Mouse (Mus musculus): ENCODE measurements around the gene A630095N17Rik. TPM values are rescaled to one million over a fixed set of nuclear protein-coding genes. Genes with fewer than 3 reads are reported as not detected.

The A630095N17Rik gene
- not detected for total RNA-seq (2021)
- long read RNA-seq, experiment 1, result 0 reads
- long read RNA-seq, experiment 2, result 0 reads

DNA sequence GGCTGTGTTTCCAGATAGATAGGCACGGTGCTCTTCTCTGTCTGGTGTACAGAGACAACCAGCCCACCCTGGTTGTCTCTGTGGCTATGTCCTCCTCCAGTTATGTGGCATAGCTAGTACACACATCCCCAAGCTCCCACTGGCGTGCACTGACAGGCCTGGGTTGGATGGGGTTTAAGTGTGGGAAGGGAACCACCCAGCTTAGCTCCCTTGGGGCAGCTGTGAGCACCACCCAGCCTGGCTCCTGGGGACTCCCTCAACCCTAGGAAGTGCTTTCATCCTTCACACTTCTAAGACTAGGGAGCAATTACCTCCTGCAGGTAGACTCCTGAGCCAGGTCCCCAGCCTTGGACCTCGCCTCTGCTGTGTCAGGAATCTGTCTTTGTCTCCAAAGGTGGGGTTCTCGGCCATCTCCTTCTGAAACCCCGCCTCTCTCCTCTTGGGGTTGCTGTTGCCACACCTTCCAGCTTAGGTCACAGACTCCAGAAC, at the start of gene A630095N17Rik:
Gene A630095N17Rik, minus strand, starts transcription at position 439 of the 489 bp plus-strand sequence.
- DNase-seq, result no peak

DNA sequence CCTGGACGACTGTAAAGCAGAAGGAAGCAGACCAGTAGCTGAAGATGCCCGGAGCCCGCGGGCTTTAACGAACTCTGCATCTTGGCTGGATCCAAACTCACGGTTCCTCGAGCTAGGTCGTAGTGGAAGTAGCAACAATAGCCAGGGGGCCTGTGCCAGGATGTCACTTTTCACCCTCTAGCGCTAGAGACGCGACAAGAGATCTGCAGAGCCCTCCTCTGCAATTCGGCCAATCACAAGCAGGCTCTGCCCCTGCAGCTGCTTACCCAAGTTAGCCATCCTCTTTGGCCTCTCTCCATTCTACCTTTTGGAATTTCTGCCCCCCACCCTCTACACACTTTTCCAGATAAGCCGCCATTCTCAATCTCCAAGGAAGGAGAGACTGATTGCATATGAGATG, 46.3 kb upstream of the A630095N17Rik start, which contains the start of gene Resp18:
Gene Resp18, minus strand, starts transcription at position 188 of the 400 bp plus-strand sequence.
- DNase-seq, result no peak

DNA sequence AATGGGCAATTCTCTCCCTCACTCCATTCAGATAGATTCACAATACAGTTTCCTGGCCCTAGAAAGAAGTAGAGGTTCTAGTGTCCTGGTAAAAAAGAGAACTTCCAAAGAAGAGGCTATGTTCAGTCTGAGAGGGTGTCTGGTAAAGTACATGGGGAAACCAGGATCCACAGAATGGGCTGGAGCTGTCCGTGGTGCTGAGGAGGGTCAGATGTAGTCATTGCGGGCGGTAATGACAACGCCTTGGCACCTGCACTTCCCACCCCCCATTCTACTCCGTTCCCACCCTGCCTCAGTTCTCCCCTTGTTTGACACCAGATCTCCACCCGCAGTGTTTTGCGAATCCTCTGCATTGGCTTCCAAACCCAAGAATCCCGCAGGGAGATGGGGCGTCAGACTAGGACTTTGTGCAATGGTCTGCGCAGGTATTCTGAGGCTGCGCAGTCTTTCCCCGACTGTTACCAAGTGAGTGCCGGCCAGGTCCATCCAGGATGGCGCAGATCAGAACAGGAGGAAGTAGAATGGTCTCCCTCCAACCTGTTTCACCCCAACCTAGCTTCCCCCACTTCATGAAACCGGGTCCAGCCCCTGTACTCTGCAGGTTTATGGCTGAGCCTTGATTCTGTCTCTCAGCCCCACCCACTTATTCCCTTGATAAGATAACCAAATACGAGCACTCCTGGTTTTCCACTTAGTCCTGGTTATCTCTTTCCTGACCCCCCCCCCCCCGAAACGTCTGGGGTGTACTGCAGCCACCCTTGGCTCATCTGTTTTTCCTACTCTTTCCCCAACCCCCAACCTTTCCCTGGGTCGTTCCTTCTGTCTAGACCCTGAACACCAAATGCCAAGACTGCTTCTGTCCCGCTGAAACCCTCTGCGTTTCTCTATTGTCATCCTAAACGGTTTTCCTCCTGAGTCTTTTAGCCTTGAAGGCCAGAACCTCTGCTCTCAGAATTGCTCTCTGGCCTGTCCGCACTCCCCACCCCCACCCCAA, 45.6 kb upstream of the A630095N17Rik start:
- DNase-seq, result peak; percentile 60

DNA sequence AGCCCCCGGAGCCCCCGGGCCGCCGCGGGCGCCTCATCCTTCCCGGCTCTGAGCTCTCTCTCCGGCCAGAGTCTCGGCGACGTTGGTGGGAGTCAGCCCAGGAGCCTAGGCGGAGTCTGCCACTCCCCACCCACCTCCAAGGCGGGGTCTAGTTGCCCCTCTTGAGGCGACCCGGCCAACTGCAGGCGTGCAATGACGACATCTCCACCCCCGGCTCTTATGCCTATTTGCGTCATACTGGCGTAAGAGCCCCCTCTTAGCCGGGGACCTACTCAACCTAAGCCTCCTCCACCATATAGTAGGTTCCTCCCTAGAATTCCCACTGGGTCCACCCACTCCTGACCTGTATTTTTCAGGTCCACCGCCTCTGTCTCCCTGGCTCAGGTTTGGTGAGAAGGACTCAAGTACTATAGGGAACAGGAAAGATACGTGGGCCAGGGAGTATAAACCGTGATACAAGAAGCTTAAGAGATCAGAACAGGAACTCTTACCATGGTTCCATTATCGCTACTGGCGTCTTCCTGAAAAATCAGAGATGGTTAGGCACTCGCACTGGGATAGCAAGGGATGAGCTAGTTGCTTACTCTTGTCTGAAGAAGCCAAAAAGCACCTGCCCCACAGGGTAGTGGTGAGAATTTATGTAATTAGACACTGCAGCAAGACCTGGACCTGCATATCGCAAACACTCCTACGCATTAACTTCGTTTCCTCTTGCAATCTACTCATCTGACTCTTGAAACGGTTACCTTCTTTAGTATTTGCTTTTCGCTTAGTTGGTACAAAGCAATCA, 32.4 kb upstream of the A630095N17Rik start, which contains the start of gene Ptprn:
Gene Ptprn, minus strand, starts transcription at position 412 of the 790 bp plus-strand sequence.
- DNase-seq, result no peak

DNA sequence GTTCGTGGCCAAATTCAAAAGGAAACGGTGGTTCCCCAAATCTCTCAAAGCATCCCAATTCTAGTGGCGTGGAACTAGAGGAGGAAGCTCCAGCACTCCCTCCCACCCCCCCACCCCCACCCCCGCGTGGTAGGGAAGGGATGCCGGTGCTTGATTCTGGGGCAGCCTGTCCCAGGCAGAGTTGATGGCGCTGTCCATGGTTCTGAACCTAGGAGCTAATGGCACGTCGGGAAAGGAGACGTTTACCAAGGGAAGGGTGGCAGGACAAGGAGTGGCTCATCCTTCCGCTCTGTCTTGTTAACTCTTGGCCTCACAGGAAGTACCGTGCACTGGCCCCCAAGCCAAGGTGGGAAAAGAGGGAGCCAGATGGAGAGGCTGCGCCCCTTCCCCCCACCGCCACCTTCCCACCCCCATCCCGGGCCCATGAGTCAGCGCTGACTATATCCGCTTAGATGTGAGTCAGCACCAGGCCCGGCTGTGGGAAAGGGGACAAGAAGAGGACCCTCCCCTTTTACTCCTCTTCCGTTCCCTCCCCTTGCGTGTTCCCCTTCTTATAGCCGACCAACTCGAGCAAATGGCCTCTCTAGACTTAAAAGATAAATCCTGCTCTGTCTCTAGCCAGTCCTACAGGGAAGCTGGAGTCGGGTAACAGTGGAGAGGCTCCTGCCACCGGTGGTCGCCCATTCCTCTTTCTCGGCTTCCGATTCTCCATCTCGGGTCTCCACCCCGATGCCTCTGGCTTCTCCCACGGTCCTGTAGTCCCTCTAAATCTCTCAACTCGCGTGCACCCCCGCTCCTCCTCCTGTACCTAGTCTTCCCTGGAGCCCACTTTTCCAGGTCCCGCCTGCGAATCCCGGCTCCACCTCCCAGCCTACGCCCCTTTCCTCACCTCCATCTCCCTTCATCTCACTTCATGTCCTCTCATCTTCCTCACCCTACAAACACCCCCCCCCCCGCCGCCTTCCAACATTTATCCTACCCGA, 31.4 kb upstream of the A630095N17Rik start:
- DNase-seq, result peak; percentile 83

DNA sequence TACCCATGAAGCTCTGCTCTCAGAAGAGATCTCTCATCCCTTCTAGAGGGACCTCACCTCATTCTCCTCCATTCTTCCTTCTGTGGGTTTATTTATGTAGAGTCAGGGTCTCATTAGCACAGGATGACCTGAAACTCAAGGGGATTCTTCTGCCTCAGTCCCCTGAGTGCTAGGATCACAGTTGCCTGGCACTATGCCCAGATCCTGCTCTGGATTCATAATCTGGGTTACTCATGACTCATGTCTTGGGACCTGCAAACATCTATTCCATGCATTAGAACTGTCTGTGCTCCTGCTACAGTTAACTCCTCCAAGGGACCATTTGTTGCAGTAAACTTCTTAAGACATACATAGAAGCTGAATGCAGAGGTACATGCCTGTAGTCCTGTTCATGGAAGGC, 29.4 kb upstream of the A630095N17Rik start:
- DNase-seq, result no peak

DNA sequence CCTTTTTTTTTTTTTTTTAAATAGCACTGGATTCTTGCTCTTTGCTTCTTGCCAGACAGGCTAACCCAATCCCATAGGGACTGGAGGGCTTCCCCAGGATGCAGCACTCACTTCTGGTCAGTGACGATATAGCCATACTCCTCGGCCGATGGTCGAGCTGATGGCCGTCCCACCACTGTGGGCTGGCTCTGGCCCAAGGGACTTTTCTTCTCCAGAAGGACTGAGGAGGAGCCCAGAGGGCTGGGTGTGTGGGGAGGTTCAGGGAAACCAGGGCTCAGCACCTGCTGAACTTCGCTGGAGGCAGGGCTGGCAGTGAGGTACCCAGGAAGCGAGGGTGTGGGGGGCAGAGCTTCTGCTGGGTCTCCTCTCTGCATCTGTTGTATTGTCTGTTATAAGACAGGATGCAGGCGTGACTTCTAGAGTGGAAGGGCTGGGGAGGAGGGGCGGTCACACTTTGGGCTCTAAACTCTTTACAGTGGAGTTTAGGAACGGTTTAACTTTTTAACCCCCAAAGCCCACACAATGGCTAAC, 23.7 kb upstream of the A630095N17Rik start:
- no peak for DNase-seq

DNA sequence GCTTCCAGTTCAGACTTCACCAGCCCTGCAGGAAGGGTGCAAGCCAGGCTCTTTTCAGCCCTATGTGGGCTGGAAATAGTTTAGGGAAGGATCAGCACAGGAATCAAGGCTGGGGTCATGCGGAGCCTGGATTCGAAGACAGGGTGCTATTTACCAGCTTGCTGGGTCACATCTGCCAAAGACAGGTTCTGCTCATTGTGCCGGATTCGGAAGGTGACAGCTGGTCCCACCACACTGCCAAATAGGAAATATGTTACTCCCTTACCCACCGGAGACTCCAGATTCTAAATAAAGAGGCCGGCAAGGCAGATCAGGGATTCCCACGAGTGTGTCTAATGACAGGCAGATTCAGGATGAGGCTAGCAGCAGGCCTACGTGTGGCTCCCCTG, 22.7 kb upstream of the A630095N17Rik start:
- DNase-seq, result no peak

DNA sequence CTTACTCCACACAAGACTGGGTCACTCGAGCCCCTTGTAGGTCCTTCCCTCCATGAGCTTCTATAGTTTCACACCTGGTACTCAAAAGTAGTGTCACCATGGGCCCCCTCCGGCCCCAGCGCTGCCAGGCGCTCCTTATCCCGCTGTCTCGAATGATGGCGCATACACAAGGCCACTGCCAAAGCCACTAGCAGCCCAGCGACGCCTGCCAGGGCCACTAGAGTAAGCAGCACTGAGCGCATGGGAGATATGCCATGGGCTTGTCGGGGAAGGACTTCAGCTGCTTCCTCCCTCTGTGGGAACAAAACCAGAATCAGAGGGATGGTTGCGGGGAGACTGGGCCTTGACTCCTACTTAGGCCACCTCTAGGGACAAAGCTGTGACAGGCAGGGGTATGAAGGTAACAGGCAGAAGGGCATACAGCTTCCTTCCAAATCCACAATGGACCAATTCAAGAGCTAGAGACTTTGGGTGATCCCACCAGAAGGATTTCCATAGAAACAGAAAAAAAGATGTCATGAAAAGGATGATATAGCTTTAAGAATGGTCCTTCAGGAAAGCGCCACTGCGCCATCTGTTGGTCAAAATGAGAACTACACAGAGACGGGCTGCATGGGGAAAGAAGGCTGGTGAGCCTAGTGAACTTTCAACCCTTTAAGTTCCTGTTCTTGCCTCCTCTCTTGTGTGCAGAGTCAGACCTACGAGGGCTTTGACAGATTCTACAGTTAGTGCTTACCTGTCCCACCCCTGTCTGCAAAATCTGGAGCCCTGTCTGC, 22.1 kb upstream of the A630095N17Rik start:
- peak; percentile 88 for DNase-seq

DNA sequence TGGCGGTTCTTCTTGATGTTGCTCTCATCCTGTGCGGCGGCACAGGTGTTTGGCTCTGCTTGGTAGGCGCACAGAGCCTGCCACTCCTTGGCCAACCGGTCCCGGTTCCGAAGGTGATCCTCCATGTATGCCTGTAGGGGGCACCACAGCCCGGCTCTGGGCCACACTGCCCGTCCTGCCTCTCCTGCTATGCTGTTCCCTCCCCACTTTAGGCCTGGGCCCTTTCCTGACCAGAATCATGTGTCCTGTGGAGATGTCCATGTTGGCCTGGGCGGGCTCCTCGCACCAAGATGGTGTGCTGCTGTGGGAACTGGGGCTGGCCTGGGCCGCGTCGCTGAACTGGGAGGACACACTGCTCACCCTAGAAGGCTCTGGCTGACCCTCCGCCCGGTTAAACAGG, 21.1 kb upstream of the A630095N17Rik start:
- no peak for DNase-seq

DNA sequence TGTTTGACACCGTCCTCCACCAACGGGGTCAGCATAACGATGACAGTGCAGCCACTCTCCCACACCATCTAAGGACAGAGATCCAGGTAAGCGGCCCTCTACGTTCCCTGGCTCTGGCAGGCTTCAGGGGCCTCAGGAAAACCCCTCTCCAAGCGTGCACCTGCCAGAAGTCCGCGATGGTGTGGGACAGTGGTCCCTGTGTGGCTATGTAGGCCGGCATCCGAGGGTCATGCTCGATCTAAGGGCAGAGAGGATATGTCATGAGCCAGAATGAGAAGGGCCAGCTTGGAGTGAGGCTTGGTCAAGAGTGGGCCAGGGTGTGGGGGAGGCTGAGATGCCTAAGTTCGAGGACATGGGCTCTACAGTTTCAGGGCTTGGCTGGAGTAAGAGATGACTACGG, 20.4 kb upstream of the A630095N17Rik start:
- DNase-seq, result no peak

DNA sequence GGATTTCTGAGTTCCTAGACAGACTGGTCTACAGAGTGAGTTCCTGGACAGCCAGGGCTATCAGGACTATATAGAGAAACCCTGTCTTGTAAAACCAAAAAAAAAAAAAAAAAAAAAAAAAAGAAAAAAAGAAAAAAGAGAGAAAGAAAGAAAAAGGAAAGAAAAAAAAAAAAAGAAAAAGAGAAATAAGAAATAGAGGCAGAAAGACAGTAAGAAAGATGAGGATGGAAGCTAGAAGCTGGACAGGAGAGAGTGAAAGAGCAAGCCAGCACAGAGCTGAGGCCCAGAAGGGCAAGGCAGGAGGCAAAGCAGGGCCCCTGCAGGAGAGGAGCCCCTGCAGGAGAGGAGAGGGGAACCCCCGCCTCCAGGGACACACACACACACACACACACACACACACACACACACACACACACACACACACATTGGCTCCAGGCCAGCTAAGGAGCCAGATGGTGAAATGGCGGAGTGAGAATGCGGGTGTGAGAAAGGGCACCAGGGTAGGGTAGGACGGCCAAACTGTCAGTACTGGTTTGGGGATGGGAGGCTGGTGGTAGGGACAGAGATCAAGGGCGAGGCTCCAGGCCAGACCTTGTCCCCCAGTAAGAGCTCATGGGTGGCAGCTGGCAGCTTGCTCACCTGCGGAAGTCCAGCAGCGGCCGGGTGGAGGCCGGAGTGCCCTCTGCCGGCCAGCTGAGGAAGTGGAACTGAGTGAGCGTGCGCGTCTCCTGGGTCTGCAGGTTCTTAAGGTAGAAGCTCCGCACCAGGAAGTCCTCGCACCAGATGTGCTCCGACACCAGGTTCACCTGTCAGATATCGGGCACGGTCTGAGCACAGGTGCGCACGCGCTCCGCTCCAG, 19.4 kb upstream of the A630095N17Rik start:
- DNase-seq, result peak; percentile 77

DNA sequence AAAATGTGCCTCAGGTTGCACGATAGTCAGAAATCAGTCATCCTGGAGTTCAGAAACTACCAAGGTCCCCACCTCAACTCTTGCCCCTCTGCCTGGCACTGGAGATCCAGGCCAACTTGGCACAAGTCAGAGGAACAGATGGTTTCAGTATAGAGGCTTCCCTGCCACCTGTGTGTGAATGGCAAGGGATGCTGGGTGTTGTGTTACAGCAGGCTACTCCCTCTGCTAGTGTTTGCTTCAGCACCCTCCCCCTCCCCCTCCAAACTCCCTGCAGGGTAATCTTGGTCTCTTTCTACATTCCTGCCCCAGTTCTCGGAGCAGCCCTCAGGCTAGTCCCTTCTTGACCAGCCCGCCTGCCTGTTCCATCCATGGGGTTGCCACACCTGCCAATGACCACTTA, 18.6 kb upstream of the A630095N17Rik start:
- no peak for DNase-seq

DNA sequence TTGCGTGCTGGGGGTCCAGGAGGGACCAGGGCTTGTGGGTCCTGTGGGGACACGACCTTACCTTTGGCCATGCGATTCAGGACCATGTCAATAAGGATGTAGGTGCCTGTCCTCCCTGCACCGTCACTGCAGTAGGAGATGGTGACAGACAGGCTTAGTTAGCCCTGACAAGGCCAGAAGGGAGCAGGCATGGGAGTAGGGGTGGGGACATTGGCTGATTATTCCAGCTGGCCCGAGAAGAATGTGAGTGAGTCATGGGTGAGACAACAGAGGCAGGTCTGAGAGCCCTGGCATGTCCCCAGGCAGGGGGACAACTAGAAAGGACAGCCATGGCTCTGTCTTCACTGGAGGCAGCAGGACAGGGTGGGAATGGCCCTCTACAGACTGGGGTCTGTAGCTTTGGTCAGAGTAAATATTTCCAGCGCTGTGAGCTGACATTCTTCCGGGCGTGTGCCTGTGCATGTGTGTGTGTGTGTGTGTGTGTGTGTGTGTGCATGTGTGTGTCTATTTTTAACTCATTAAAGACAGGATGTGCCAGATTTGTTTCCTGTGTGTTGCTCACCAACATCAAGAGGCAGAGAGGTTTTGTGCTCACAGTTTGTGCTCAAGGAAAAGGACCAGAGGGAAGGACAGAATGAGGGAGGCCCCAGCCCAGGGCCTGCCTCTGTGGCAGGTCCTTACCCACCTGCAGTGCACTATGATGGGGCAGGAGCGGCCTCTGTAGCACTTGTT, 16.3 kb upstream of the A630095N17Rik start:
- peak; percentile 38 for DNase-seq

DNA sequence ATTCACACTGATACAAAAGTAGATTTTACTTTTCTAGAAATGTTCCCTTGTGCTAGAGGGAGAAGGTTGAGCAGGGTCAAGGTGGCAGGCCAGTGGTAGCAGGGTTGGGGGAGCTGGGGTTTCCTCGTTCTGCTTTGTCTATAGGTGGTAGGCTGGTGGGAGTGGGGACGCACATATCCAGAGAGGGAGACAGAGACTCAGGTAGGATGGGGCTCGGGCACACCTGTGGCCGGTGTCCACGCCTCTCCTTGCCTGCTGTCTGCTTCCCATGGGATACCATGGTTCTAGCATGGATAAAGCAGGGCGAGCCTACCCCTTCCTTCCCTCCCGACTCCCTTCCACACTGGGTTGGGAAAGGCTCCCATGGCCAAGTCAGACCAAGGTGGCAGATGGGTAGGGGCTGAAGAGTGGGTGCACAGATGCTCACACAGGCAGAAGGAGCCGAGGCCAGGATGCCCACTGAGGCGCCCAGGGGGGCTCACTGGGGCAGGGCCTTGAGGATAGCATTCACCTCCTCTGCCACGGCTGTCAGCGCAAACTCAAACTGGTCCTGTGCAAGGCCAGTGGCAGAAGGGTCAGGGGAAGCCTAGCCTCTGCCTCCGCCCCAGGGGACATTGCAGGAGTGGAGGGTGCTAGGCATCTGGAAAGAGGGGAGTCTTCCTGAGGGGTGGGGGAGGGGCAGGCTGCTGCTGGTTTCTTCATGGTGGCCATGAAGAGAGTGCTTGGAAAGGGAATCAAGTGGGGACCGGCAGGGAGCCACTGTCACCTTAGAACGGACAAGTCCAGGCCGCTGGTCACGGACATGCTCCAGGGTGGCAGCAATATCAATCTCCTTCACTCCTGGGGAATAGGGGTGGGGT, 15.4 kb upstream of the A630095N17Rik start:
- no peak for DNase-seq

DNA sequence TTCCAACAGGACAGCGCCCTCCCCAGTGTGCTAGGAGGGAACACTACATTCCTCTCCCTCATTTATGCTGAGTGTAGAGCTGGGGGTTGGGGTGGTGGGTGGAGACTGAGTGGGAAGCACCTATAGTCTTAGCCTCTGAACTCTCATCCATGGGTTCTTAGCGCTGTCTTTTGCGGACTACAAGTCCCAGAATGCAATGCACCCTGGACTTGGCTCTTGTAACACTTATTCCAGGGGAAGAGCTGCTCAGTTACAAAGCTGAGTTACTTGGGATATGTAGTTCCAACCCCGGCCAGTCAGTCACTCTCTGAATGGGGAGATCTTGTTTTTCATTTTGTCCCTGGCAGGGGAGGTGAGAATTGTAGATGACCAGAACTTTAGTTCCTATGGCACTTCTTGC, 12.9 kb upstream of the A630095N17Rik start:
- peak; percentile 31 for DNase-seq

DNA sequence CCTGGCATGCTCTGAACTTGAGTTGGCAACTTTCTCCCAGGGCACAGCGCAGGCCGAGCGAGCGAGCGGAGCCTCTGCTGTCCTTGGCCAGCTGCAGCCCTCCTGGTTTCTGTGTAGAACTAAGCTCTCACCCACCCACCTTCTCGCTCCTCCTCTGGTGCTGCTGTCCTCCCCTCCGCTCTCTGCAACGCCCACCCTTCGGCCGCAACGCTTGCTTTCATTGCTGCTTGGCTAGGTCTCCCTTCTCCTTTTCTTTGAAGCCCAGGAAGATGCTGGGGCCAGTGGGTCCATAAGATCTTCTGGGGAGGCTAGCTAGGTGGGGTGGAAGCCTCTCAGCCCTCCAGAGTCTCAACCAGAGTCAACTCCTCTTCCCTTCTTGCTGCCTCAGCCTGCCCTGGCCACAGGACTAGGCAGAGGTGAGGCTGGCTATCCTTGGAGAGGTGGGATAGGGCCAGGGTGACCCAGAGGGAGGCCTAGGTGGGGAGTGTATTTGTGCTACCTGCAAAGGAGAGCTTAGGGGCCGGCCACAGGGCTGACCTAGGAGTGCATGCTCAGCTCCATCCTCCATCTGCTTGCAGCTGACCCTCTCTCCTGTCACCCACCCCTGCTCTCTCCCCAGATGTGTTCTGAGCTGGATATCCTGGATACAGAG, 12.4 kb upstream of the A630095N17Rik start:
- DNase-seq, result no peak

All from gastrocnemius, postnatal 10 days (tissue).